Mouse (Mus musculus): ENCODE data around the gene Abi3bp. TPM values are rescaled to one million over a fixed set of nuclear protein-coding genes. Genes with fewer than 3 reads are reported as not detected.
A peak's percentile ranks its signal among the peaks of the same experiment; 100 is the strongest.

The Abi3bp gene
- 10 to 100 TPM; 10.3 to 20.0 TPM for total RNA-seq (2021)
- long read RNA-seq, experiment 1, partial matches to known transcripts: 2 of 6 reads
- long read RNA-seq, experiment 1, other reads (novel, unspliced or antisense): 4 of 6 reads
- long read RNA-seq, experiment 2, full-length matches to known transcripts: 2 of 7 reads
- long read RNA-seq, experiment 2, partial matches to known transcripts: 0 of 7 reads
- long read RNA-seq, experiment 2, other reads (novel, unspliced or antisense): 5 of 7 reads

DNA sequence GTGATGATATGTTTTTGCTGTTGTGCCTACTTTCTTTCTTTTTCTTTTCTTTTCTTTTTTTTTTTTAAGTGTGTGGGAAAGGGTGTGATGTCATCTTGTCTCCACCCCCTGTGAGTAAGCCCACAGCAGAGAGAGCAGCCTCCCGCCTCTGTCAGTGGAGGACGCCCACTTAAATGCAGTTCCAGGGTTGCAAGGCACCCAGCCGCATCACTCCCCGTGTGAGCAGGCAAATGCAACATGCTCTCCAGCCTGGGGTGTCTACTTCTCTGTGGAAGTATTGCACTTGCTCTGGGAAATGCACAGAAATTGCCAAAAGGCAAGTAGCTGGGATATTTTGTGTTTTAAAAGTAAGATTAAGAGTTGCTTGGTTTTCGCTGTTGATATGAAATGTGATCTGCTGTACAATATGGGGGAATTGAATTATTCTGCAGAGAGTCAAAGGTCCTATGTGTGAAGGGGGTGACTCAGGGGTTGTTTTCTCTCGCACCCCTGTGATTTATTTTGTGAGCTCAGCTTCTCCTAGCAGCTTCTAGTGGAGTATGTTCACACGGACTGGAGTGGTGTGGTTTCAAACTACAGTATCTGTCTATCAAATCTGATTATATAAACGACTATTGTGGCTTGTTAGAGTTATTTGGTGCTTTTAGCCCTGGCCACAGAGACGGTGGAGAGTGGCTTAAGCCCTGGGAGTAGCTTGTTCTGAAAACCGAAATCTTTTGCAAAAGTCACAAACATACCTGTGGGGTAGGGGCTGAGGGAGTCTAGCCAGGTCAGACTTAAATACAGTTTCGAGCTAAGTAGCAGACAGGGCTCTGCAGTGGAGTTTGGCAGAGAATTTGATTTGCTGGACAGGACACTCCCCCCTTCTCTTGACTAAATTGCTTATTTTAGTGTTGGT lies at the start of gene Abi3bp:
TSS of gene Abi3bp (plus strand) at position 202 of the 898 bp plus-strand sequence.
- peak within 1 kb of the TSS; percentile 29 for H3K4me3 ChIP-seq
- DNase-seq (ENCODE audit: extremely low spot score in 1 of 2, low spot score in 2 of 2): peak; percentile 46 to 49
- H3K27ac ChIP-seq: peak within 1 kb of the TSS; percentile 1; the same call in 1 of the 2 replicates
- TF ChIP-seq CTCF (IDR thresholded peaks at IDR 0.05): no peak
- intact Hi-C loops (cut with DNase I): loop anchor here (2.0 kb wide), 1 partner anchor 85 kb away; no protein-coding TSS in a partner anchor

DNA sequence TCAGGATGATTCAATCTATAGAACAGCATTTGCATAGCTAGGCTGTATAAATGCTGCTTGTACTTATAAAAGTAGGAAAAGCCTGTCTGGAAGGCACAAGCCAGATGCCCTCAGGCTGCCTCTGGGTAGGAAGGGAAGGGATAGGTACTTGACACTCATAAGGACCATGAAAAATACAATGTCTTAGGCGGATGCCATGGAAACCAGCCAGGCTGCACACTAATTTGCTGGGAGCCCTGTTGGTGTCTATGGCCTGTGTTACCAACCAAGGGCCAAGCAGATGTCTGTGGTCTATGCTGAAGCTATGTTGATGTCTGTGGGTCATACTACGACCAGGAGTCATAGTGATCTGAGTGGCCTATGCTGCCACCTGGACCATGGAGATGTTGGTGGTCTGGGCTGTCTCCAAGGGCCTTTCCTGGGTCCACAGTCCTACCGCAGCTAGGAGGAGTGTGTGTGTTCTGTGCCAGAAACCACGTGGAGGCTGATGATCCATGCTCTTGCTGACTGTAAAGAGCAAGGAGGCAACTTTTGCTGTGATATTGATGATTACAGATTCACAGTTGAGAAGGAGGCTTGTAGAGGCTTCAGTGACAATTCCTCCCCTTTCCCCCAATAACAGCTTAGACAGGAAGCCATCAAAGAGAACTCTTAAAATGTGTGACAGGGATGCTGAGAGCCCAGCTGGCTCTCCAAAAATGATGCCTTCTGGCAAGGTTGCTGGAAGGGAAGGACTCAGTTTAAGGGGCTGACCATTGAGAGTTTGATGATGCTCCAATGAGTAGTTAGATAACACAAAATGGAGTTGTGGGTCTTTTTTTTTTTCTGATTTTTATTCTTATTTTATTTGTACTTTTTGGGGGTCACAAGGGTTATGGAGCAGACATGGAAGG lies 42.1 kb upstream of the Abi3bp start:
- no peak overlapping the region for H3K27ac ChIP-seq
- TF ChIP-seq CTCF (IDR thresholded peaks at IDR 0.05): no peak
- no peak for DNase-seq (ENCODE audit: extremely low spot score in 1 of 2, low spot score in 2 of 2)
- H3K4me3 ChIP-seq: no peak overlapping the region
- intact Hi-C loops (cut with DNase I): no loop called here

DNA sequence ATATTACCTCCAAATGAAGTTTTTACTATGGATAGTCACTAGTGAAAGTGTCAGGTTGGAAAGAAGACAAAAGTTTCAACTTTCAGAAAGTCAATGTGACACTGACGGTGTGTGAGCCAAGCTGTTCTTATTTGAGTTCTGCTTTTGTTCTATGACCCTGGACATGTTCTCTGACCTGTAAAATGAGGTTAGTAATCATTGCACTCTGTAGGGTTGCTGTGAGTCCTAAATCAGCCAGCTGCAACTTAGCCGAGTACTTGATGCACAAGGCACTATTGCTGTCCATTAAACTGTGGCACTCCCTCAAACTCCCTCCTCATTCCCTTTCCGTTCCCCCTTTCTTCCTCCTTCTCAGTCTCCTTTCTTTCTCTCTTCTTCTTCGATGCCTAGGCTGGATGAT lies 37.4 kb upstream of the Abi3bp start:
- Histone ChIP-seq H3K4me3 (no peak overlapping the region), H3K27ac (no peak overlapping the region)
- intact Hi-C loops (cut with DNase I): no loop called here
- no peak for TF ChIP-seq CTCF (IDR thresholded peaks at IDR 0.05)
- DNase-seq (ENCODE audit: extremely low spot score in 1 of 2, low spot score in 2 of 2): no peak

DNA sequence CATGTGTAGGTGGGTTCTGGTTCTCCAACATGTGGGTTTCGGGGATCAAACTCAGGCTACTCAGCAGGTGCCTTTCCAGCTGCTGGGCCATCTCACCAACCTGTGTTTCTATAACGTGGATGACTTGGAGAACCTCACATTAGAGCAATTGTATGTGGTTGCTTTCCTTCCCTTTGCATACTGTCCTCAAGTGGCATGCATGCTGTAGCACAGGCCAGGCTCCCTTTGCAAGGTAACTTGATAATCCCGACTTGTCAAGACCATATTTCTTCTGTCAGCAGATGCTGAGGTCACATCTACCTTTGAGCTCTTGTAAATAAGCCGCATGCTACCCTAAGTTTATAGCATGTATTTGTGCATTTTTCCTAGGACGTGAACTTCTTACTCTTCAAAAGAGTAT lies 36.6 kb upstream of the Abi3bp start:
- intact Hi-C loops (cut with DNase I): no loop called here
- no peak for DNase-seq (ENCODE audit: extremely low spot score in 1 of 2, low spot score in 2 of 2)
- TF ChIP-seq CTCF (IDR thresholded peaks at IDR 0.05): no peak
- no peak overlapping the region for H3K27ac ChIP-seq
- no peak overlapping the region for H3K4me3 ChIP-seq

DNA sequence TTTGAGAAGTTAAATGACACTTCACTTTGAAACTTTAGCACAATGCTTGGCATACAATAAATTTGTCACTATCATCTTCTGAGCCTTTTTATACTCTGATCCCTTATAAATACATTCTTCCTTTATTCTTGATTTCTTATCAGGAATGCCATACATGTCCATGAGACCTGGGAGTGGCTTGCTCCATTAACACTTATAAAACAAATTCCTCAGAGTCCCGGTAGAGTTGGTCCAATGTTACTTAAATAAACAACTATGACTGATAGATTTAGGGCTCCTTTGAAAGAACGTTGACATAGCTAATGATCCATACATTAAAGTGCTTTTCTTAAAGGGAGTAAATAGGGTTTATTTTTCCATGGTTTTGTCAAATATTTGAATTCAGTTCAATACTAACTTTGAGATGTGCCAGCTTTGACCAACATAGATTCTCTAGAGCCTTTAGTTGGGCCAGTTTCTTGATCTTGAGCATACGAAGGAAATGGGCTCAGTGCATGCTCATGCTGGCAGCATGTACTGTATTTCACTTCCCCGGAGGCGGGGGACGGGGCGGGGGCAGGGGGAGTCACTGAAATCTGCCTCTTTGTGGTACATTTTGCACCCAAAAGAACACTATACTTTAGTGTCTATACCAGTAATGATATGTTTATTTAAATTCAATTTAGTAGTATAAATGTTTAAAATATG lies 35.9 kb upstream of the Abi3bp start:
- TF ChIP-seq CTCF (IDR thresholded peaks at IDR 0.05): no peak
- intact Hi-C loops (cut with DNase I): no loop called here
- DNase-seq (ENCODE audit: extremely low spot score in 1 of 2, low spot score in 2 of 2): no peak
- no peak overlapping the region for H3K4me3 ChIP-seq
- no peak overlapping the region for H3K27ac ChIP-seq

DNA sequence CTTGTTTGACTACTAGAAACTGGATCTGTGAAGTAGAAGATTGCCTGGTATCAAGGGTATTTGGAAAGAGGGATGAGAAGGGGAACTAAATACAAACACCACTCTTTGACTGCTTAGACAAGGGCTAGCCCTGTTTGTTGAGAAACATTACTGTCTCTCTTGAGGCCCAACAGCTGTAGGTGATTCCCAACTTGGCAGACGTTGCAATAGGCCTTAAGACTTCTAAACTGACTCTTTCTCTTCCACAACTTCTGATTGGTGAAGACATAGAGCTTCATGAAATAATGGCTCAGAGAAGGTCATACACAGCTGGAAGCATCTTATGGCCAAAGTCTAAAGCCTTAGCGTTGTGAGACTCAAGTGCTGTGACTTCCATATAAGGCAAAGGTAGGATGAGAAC lies 26.2 kb upstream of the Abi3bp start:
- no peak for DNase-seq (ENCODE audit: extremely low spot score in 1 of 2, low spot score in 2 of 2)
- intact Hi-C loops (cut with DNase I): no loop called here
- Histone ChIP-seq H3K27ac (no peak overlapping the region), H3K4me3 (no peak overlapping the region)
- TF ChIP-seq CTCF (IDR thresholded peaks at IDR 0.05): no peak

DNA sequence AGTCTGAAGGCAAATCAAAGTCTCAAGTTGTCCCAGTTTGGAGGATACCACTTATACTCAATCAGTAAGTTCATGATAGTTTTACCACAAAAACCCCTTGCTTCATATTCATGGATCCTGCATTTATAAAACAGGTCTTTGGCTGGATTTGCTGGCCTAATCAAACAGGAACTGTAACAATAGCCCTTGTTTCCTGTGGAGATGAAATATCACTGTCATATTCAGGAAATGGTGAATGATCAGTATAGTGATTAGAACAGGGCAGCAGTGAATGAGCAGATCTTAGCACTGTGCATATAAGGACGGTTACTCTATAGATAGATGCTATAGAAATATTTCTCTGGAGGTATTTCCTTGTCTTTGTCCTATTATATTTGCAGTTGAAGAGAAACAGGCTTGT lies 25.8 kb upstream of the Abi3bp start:
- no peak for TF ChIP-seq CTCF (IDR thresholded peaks at IDR 0.05)
- intact Hi-C loops (cut with DNase I): no loop called here
- DNase-seq (ENCODE audit: extremely low spot score in 1 of 2, low spot score in 2 of 2): no peak
- Histone ChIP-seq H3K4me3 (no peak overlapping the region), H3K27ac (no peak overlapping the region)

DNA sequence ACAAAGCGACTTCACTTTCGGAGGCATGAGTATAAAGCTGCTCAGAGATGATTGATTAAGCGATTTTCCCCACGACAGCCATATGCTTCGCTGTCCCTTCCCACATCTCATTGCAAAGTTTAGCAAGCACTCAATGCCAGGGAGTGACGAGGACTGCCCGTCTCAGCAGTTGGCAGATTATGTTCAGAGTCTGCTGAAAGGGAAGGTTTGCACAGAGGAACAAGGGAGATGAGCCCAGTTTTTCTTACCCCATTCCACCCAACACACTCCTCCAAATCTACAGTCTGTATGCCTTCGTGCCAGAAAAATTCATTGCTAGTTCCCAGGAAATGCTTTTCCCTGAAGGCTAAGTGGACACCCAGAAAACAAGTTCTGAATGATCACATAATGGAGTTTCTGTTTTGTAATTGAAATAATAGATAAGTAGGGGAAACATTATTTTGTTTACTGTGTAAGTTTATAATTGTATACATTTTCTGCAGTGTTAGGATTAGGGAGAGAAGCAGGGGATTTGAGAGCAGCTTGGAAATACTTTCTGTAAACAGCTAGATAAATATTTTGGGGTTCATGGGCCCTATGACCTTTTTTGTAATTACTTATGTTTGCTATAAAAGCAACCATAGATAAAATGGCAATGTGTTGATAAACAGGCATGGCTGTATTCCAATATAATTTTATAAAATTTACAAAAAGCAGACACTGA lies 19.5 kb upstream of the Abi3bp start:
- no peak for TF ChIP-seq CTCF (IDR thresholded peaks at IDR 0.05)
- H3K4me3 ChIP-seq: no peak overlapping the region
- intact Hi-C loops (cut with DNase I): no loop called here
- H3K27ac ChIP-seq: no peak overlapping the region
- no peak for DNase-seq (ENCODE audit: extremely low spot score in 1 of 2, low spot score in 2 of 2)

DNA sequence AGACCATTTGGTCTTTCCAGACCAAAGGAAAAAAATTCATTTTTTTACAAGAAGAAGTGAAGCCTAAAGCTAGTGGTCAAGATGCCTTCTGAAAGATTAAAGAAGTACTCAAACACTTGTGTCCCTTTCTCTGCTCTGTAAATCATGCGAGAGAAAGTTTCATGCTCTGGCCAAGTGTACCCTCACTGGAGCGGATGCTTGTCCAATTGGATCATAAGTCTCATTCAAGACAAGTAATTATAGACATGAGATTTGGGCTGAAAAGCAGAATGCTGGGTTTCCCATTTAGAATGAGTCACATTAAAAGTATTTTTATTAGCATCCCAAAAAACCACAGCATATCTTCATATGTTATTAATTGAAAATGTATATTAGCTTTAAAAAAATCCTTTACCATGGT lies 4.5 kb upstream of the Abi3bp start:
- intact Hi-C loops (cut with DNase I): no loop called here
- TF ChIP-seq CTCF (IDR thresholded peaks at IDR 0.05): no peak
- DNase-seq (ENCODE audit: extremely low spot score in 1 of 2, low spot score in 2 of 2): no peak

DNA sequence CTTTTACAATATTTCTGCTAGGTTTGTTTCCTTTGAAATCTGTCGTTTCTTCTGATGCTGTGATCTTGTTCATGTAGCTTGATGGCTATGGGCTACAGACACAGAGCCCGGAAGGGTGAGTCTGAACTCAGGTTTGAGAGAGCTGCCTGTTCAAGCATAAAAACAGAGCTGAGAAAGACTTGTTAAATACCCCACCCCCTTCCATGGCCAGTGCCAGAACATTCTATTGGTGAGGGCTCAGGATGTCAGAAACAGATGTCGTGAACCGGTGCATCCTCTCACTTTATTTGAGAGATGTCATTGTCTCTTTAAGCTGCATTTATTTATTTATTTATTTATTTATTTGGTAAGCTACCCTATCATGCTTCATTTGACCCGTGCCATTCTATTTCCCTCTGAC lies 2.0 kb upstream of the Abi3bp start:
- TF ChIP-seq CTCF (IDR thresholded peaks at IDR 0.05): no peak
- Histone ChIP-seq H3K27ac (no peak overlapping the region), H3K4me3 (no peak overlapping the region)
- intact Hi-C loops (cut with DNase I): loop anchor here (2.0 kb wide), 1 partner anchor 83 kb away; no protein-coding TSS in a partner anchor
- no peak for DNase-seq (ENCODE audit: extremely low spot score in 1 of 2, low spot score in 2 of 2)

More for the DNA sequence above, 4.5 kb upstream of the Abi3bp start:
- H3K27ac ChIP-seq: no peak overlapping the region
- no peak overlapping the region for H3K4me3 ChIP-seq

All from left cerebral cortex, adult 2 months (tissue).